Mouse (Mus musculus): ENCODE results near the gene Slc12a9.

- TF ChIP-seq ZC3H11A (IDR thresholded peaks at IDR 0.05; ENCODE audit: borderline replicate concordance, low read depth, low read length) (no peak), HCFC1 (IDR thresholded peaks at IDR 0.05; ENCODE audit: borderline replicate concordance, insufficient read depth, low read length) (no peak; the same call in 1 of the 2 replicates), ZNF384 (IDR thresholded peaks at IDR 0.05; ENCODE audit: low read depth, low read length) (no peak)
These were observed 39.3 kb downstream of the Slc12a9 start, which contains the start of gene Ufsp1 for GRCm38 (mm10) chr5:137293839-137294743.

Data from ES-E14 (cell line).